Mouse (Mus musculus) brain, embryonic 14.5 days (tissue): ENCODE measurements around the gene Zfp652.

Experiments used
- CTCF ChIP-seq: fragments of 200-500 bp; IDR thresholded peaks from 2 replicates; pipeline ENCODE4 v1.5.1; 2012; ENCODE audit warnings: inconsistent platforms, mild to moderate bottlenecking, moderate library complexity, borderline replicate concordance; ENCODE audit not compliant: insufficient read depth, insufficient read length; ENCODE audit errors: extremely low read depth
- POLR2A ChIP-seq: fragments of 200-500 bp; IDR thresholded peaks from 2 replicates; pipeline ENCODE4 v1.6.1; 2012; ENCODE audit warnings: mild to moderate bottlenecking, inconsistent platforms, borderline replicate concordance; ENCODE audit not compliant: poor library complexity, insufficient read depth, insufficient read length, severe bottlenecking; ENCODE audit errors: extremely low read depth

- TF ChIP-seq CTCF (no peak), POLR2A (no peak)
Observed at GRCm38 (mm10) chr11:95749619-95750018, 37.1 kb downstream of the Zfp652 start.
